Mouse (Mus musculus): ENCODE measurements around the gene Crlf3.
"Not testable (repeated sequence)": the region's sequence is repeated elsewhere in the genome, so short reads cannot be mapped to it uniquely, and the experiment has no call there.

Gene Crlf3

DNA sequence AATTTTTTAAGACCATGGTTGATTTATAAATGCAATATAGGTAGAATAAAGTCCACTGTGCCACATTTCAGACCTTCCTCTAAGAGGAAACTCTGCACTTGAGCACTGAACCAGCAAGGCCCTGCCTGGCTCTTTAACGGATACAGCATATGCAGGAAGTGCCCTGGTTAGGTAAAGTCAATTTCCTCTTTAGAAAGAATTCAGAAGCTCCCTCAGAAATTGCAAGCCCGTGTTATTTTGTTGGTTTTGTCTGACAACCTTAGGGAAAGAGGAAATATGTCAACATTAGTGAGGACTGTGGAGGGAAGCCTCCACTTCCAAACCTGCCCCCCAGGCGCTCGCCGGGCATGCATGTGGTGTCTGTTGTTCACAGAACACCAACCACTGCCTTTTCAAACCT lies 13.2 kb downstream of the Crlf3 start:
- in situ Hi-C loops (cut with MboI; ENCODE audit: low sequenced_read_pairs), result no loop called here

DNA sequence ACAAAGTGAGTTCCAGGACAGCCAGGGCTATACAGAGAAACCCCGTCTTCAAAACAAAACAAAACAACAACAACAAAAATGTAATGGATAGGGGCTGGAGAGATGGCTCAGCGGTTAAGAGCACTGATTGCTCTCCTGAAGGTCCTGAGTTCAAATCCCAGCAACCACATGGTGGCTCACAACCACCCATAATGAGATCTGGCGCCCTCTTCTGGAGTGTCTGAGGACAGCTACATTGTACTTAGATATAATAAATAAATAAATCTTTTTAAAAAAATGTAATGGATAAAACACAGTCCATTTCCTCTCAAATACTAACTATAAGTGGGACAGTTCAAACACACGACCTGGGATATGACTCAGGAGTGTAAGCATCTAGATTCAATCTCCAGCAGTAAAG lies 14.4 kb downstream of the Crlf3 start:
- in situ Hi-C loops (cut with MboI; ENCODE audit: low sequenced_read_pairs), result not testable (repeated sequence)

DNA sequence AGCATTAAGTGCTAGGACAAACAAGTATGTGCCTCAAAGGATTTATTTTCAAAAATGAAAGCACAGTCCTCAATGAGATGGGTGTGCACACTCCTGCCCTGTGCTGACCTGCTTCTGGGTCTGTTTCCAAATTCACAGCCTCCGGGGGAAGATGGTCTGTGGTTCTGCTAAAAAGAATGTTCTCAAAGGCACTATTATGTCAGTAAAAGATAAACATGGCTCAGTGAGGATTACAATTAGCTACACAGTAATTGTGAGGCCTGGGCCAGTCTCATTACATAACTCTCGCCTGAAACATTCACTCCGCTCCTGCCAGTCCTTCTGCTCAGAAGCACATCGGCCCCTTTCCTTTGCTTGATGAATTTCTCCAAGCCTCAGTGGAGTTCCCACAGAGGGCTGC lies 18.6 kb downstream of the Crlf3 start:
- in situ Hi-C loops (cut with MboI; ENCODE audit: low sequenced_read_pairs), result no loop called here

DNA sequence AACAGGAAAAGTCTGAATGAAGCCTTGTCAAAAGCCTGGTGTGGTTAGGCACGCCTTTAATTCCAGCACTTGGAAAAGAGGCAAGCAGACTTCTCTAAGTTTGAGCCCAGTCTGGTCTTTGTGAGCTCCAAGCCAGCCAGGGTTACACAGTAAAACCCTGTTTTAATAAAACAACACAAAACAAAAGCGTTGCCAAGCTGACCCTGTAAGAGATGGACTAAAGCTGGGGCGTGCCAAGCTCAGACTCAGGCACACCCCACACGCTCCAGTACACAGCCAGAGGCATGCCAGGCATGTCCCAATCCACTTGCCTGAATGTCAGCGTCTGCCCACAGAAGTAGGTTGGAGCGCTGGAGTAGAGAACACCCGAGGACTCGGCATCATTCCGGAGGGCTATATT lies 24.6 kb downstream of the Crlf3 start:
- in situ Hi-C loops (cut with MboI; ENCODE audit: low sequenced_read_pairs), result no loop called here

DNA sequence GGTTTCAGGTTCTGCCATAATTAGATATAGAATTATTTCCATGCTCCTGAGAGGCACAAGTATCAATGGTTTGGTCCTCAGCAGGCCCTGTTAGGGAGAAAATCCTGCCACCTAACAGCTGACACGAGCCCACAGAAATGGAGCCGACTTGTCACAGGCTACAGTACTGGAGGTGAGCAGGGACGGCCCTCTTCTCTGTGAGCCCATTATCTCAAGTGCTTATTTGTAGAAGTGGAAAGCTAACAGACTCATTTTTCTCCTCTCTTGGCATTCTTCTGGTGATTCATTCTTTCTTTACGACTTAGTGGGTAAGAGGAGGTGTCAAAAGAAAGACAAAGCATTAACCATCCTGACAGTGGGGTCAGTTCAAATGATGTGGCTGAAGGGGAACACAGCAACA lies 26.1 kb downstream of the Crlf3 start:
- in situ Hi-C loops (cut with MboI; ENCODE audit: low sequenced_read_pairs), result no loop called here

DNA sequence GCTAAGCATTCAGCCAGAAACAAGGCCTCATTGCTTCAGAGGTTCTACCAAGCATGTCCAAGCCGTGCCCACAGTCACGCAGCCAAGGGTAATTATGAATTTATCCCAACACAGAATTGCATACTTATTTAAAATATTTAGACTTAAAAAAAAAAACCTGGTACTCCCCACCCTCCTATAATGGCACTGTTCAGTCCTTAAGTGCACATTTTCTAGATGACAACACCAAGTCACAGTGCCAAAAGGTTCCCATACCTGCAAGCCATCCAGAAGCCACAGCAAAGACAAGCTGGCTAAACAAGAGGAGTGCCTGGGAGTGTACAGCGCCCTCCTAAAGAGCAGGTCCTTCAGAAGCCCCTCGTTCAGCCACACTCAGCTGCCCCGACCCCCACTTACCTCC lies 27.6 kb downstream of the Crlf3 start:
- in situ Hi-C loops (cut with MboI; ENCODE audit: low sequenced_read_pairs), result no loop called here

DNA sequence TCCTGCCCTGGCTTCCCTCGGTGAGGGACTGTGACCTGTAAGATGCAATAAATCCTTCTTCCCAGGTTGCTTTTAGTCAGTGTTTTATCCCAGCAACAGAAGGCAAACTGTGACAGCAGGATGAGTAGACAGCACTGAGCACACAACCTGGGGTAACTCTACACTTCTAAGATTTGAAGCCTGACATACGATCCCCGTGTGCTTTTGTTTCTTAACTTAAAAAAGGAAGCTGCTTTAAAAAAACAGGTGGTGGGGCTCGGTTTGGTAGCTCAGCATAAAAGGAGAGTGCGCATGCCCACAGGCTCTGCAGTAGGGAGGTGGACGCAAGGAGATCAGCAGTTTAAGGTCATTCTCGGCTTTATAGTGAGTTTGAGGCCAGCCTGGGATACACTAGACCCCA lies 28.3 kb downstream of the Crlf3 start:
- in situ Hi-C loops (cut with MboI; ENCODE audit: low sequenced_read_pairs), result no loop called here

DNA sequence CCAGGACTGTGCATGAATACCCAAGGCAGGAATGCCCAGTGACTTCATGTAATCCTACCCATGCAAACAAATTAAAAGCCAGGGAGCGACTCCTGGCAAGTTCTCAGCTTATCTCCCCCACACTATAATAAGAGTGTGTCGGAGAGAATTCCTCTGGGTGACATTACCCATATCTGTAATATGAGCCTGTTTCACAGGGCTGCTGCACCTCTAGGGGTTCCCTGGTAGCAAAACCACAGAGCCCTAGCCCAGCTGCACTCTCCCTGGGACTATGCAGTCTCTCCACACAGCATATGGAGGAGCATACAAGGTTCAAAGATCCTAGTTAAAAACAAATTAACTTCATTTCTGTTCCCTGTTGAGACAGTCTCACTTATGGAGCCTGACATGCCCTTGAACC lies 30.7 kb downstream of the Crlf3 start:
- in situ Hi-C loops (cut with MboI; ENCODE audit: low sequenced_read_pairs), result no loop called here

DNA sequence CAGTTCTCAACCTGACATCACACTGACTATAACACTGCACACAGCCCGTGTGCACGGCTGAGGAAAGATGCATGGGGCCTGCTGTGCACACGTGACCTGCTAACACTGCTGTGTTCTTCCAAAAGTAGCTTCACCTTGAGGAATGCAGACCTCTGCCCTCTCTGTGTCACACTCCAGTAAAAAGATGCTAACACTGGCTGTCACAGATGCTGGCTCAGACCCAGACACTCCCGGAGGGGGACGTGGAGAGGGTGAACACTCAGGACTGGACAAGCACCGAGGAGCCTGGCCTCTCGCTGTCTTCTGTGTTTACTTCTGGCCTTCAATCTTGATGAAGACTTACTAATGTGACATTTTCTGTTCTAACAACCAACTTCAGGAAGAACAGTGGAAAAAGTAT lies 33.9 kb downstream of the Crlf3 start:
- in situ Hi-C loops (cut with MboI; ENCODE audit: low sequenced_read_pairs), result no loop called here

DNA sequence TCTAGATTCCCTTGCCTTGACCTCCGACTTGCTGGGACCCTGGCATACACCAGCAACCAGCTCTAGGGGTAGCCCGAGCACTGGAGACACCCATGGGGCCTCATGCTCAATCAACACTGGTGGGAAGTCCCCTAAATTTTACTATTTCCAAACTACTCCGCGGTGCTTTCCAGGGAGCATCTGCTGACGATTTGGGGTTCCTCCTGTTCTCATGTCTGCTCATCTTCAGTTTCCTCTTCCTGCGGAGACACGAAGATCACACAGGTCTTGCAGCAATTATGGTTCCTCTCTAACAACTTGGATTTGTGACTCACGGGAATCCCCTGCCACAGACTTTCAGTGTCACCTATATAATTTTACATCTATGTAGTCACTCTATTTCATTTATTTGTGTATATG lies 37.4 kb downstream of the Crlf3 start:
- in situ Hi-C loops (cut with MboI; ENCODE audit: low sequenced_read_pairs), result no loop called here

DNA sequence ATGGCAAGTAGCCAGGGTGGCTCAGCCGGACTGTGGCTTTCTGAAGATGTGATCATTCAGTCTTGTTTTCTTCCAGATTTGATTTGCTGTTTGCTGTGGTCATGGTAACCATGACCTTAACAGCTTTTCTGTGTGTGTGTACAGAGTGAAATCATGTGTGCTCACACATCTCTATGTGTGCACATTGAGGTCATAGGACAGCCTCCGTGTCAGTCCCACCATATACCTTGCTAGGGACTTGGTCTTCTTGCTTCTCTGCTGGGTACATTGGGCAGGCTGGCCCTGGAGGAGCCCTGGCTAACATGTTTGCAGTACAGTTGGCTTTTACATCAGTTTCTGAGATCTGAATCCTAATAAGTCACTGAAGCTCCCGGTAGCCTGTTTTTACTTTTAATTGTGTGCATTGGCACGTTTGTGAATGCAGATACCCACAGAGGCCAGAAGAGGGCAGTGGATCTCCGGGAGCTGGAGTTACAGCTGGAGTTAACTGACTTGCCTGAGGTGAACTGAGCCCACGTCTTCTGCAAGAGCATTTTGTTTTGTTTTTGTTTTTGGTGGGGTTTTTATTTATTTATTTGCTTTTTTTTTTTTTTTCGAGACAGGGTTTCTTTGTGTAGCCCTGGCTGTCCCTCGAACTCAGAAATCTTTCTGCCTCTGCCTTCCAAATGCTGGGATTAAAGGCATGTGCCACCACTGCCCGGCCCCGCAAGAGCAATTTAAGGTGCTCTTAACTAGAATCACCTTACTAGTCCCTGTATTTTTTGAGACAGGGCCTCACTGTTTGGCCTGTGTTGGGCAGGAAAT lies 38.0 kb downstream of the Crlf3 start:
- in situ Hi-C loops (cut with MboI; ENCODE audit: low sequenced_read_pairs), result no loop called here

DNA sequence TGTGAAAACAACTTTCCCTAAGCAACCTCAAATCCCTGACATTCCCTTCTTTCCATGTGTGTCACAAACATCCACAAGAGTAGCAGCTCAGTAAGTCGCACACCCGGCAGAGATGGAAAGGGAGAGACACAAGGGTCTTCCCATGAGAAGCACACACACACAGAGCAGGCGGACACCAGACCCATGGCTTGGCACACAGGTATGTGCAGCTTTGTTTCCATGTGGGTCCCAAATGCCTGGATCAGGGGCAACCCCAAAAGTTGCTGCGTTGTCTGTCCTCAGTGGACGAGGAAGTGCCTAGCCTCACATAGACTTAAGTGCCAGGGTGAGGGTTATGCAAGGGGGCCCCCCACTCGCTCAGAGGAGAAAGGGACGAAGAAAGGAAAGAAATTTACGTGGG lies 43.3 kb downstream of the Crlf3 start:
- in situ Hi-C loops (cut with MboI; ENCODE audit: low sequenced_read_pairs), result no loop called here

DNA sequence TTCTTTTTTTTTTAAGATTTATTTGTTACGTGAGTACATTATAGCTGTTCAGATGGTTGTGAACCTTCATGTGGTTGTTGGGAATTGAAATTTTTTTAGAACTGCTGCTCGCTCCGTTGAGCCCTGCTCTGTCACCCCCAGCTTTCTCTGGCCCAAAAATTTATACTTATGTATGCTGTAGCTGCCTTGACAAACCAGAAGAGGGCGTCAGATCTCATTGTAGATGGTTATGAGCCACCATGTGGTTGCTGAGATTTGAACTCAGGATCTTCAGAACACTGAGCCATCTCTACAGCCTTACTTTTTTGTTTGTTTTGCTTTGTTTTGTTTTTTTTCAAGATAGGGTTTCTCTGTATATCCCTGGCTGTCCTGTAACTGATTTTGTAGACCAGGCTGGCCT lies 59.5 kb downstream of the Crlf3 start:
- in situ Hi-C loops (cut with MboI; ENCODE audit: low sequenced_read_pairs), result loop anchor here (25.0 kb wide), 1 partner anchor 366 kb away; the partner anchor contains the start of genes 5730455P16Rik and Zfp207

DNA sequence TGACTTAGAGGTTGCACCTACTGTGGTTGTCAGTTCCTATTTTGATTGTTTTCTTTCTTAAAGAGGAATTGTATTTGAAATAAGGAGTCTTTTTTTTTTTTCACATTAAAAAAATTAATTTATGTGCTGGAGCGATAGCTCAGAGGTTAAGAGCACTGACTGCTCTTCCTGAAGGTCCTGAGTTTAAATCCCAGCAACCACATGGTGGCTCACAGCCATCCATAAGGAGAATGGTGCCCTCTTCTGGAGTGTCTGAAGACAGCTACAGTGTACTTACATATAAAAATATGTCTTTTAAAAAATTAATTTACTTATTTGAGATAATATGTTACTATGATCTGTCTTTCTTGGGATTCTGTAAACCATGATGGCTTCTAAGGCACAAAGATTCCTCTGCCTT lies 61.0 kb downstream of the Crlf3 start:
- in situ Hi-C loops (cut with MboI; ENCODE audit: low sequenced_read_pairs), result loop anchor here (25.0 kb wide), 1 partner anchor 368 kb away; the partner anchor contains the start of genes 5730455P16Rik and Zfp207

DNA sequence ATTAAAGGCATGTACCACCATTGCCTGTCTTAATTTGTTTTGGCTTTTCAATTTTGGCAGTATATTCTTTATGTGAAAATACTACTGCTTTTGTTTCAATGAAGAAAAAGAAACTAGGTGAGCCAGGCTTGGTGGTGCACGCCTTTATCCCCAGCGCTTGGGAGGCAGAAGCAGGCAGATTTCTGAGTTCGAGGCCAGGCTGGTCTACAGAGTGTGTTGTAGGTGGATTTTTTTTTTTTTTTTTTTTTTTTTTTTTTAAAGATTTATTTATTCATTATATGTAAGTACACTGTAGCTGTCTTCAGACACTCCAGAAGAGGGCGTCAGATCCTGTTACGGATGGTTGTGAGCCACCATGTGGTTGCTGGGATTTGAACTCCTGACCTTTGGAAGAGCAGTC lies 64.3 kb downstream of the Crlf3 start:
- in situ Hi-C loops (cut with MboI; ENCODE audit: low sequenced_read_pairs), result loop anchor here (25.0 kb wide), 1 partner anchor 371 kb away; the partner anchor contains the start of genes 5730455P16Rik and Zfp207
